Mouse (Mus musculus): ENCODE measurements around the gene Dgkh. TPM values are rescaled to one million over a fixed set of nuclear protein-coding genes. Genes with fewer than 3 reads are reported as not detected.

Dgkh gene
- polyA plus RNA-seq, 1 experiment from 2014 or later: 0.86 TPM

GRCm38 (mm10) chr14:78712565-78713148, 19.9 kb downstream of the Dgkh start:
- ATAC-seq (ENCODE audit: low FRiP score, low TSS enrichment): no peak
- no peak for TF ChIP-seq CTCF (IDR thresholded peaks at IDR 0.05; ENCODE audit: low read depth)
- no peak for TF ChIP-seq EP300 (optimal IDR thresholded peaks at IDR 0.05)

GRCm38 (mm10) chr14:78710647-78711046, 21.9 kb downstream of the Dgkh start:
- Histone ChIP-seq H3K4me1 (replicated peaks; ENCODE audit: control insufficient read depth, insufficient read depth) (no peaks in the 10 kb centered on the region), H3K4me3 (ENCODE audit: low read depth, low read length) (no peak overlapping the region), H3K9me3 (ENCODE audit: control insufficient read depth, low read length) (no peaks in the 10 kb centered on the region), H3K36me3 (ENCODE audit: control insufficient read depth, insufficient read depth, low read length) (no peaks in the 10 kb centered on the region), H3K4me2 (replicated peaks; ENCODE audit: low read depth) (no peak overlapping the region), H3K27ac (replicated peaks) (no peak overlapping the region), H3K9ac (ENCODE audit: low read length) (no peak overlapping the region), H3K27me3 (ENCODE audit: control insufficient read depth, insufficient read depth, low read length) (no peaks in the 10 kb centered on the region)
- DNase-seq (ENCODE audit: low spot score) (no peak), ATAC-seq (ENCODE audit: low FRiP score, low TSS enrichment) (no peak)
- no peak for TF ChIP-seq EP300 (optimal IDR thresholded peaks at IDR 0.05)
- TF ChIP-seq CTCF (IDR thresholded peaks at IDR 0.05; ENCODE audit: low read depth): no peak
- WGBS: 66% methylated on average over 4 of the region's 4 CpGs

More at GRCm38 (mm10) chr14:78712565-78713148, 19.9 kb downstream of the Dgkh start:
- 61% methylated on average over 20 of the region's 20 CpGs for WGBS
- H3K27ac ChIP-seq (replicated peaks): no peak overlapping the region
- no peaks in the 10 kb centered on the region for H3K27me3 ChIP-seq (ENCODE audit: control insufficient read depth, insufficient read depth, low read length)
- no peak overlapping the region for H3K4me2 ChIP-seq (replicated peaks; ENCODE audit: low read depth)
- no peaks in the 10 kb centered on the region for H3K36me3 ChIP-seq (ENCODE audit: control insufficient read depth, insufficient read depth, low read length)
- no peak overlapping the region for H3K9ac ChIP-seq (ENCODE audit: low read length)
- no peaks in the 10 kb centered on the region for H3K9me3 ChIP-seq (ENCODE audit: control insufficient read depth, low read length)
- no peak for DNase-seq (ENCODE audit: low spot score)
- no peaks in the 10 kb centered on the region for H3K4me1 ChIP-seq (replicated peaks; ENCODE audit: control insufficient read depth, insufficient read depth)
- no peak overlapping the region for H3K4me3 ChIP-seq (ENCODE audit: low read depth, low read length)

- TF ChIP-seq CTCF (IDR thresholded peaks at IDR 0.05; ENCODE audit: low read depth) (no peak), EP300 (optimal IDR thresholded peaks at IDR 0.05) (no peak)
- 83% methylated on average over 3 of the region's 3 CpGs for WGBS
- no peak for DNase-seq (ENCODE audit: low spot score)
- Histone ChIP-seq H3K27me3 (ENCODE audit: control insufficient read depth, insufficient read depth, low read length) (no peaks in the 10 kb centered on the region), H3K4me1 (replicated peaks; ENCODE audit: control insufficient read depth, insufficient read depth) (0 out of 2 replicates have a peak, but pooled peaks cover under 1% of the 10 kb centered on the region), H3K9ac (ENCODE audit: low read length) (no peak overlapping the region), H3K9me3 (ENCODE audit: control insufficient read depth, low read length) (no peaks in the 10 kb centered on the region), H3K4me3 (ENCODE audit: low read depth, low read length) (no peak overlapping the region), H3K4me2 (replicated peaks; ENCODE audit: low read depth) (no peak overlapping the region), H3K27ac (replicated peaks) (no peak overlapping the region), H3K36me3 (ENCODE audit: control insufficient read depth, insufficient read depth, low read length) (no peaks in the 10 kb centered on the region)
- ATAC-seq (ENCODE audit: low FRiP score, low TSS enrichment): no peak
Measured at GRCm38 (mm10) chr14:78705616-78706015, 27.0 kb downstream of the Dgkh start.

GRCm38 (mm10) chr14:78703989-78704388, 28.6 kb downstream of the Dgkh start:
- TF ChIP-seq EP300 (optimal IDR thresholded peaks at IDR 0.05) (no peak), CTCF (IDR thresholded peaks at IDR 0.05; ENCODE audit: low read depth) (no peak)
- 78% methylated on average over 4 of the region's 4 CpGs for WGBS
- no peaks in the 10 kb centered on the region for H3K9me3 ChIP-seq (ENCODE audit: control insufficient read depth, low read length)

GRCm38 (mm10) chr14:78703361-78703760, 29.2 kb downstream of the Dgkh start:
- Histone ChIP-seq H3K4me2 (replicated peaks; ENCODE audit: low read depth) (no peak overlapping the region), H3K9me3 (ENCODE audit: control insufficient read depth, low read length) (no peaks in the 10 kb centered on the region), H3K27ac (replicated peaks) (no peak overlapping the region), H3K4me1 (replicated peaks; ENCODE audit: control insufficient read depth, insufficient read depth) (0 out of 2 replicates have a peak, but pooled peaks cover 2% of the 10 kb centered on the region), H3K36me3 (ENCODE audit: control insufficient read depth, insufficient read depth, low read length) (no peaks in the 10 kb centered on the region), H3K4me3 (ENCODE audit: low read depth, low read length) (no peak overlapping the region), H3K27me3 (ENCODE audit: control insufficient read depth, insufficient read depth, low read length) (no peaks in the 10 kb centered on the region), H3K9ac (ENCODE audit: low read length) (no peak overlapping the region)
- TF ChIP-seq EP300 (optimal IDR thresholded peaks at IDR 0.05): no peak
- 0 out of 2 replicates have a peak, but pooled peaks have one; percentile 6 for TF ChIP-seq CTCF (IDR thresholded peaks at IDR 0.05; ENCODE audit: low read depth)
- DNase-seq (ENCODE audit: low spot score) (no peak), ATAC-seq (ENCODE audit: low FRiP score, low TSS enrichment) (no peak)
- WGBS: 81% methylated on average over 6 of the region's 6 CpGs

More at GRCm38 (mm10) chr14:78703989-78704388, 28.6 kb downstream of the Dgkh start:
- Histone ChIP-seq H3K4me1 (replicated peaks; ENCODE audit: control insufficient read depth, insufficient read depth) (0 out of 2 replicates have a peak, but pooled peaks cover 2% of the 10 kb centered on the region), H3K9ac (ENCODE audit: low read length) (no peak overlapping the region), H3K36me3 (ENCODE audit: control insufficient read depth, insufficient read depth, low read length) (no peaks in the 10 kb centered on the region), H3K27me3 (ENCODE audit: control insufficient read depth, insufficient read depth, low read length) (no peaks in the 10 kb centered on the region), H3K27ac (replicated peaks) (no peak overlapping the region), H3K4me2 (replicated peaks; ENCODE audit: low read depth) (no peak overlapping the region), H3K4me3 (ENCODE audit: low read depth, low read length) (no peak overlapping the region)
- no peak for ATAC-seq (ENCODE audit: low FRiP score, low TSS enrichment)
- DNase-seq (ENCODE audit: low spot score): no peak

GRCm38 (mm10) chr14:78702048-78702447, 30.5 kb downstream of the Dgkh start:
- ATAC-seq (ENCODE audit: low FRiP score, low TSS enrichment) (no peak), DNase-seq (ENCODE audit: low spot score) (no peak)
- H3K4me1 ChIP-seq (replicated peaks; ENCODE audit: control insufficient read depth, insufficient read depth): 0 out of 2 replicates have a peak, but pooled peaks cover 2% of the 10 kb centered on the region
- no peak overlapping the region for H3K9ac ChIP-seq (ENCODE audit: low read length)
- no peak overlapping the region for H3K4me2 ChIP-seq (replicated peaks; ENCODE audit: low read depth)
- H3K4me3 ChIP-seq (ENCODE audit: low read depth, low read length): no peak overlapping the region
- 45% methylated on average over 4 of the region's 4 CpGs for WGBS
- no peaks in the 10 kb centered on the region for H3K9me3 ChIP-seq (ENCODE audit: control insufficient read depth, low read length)
- no peak for TF ChIP-seq CTCF (IDR thresholded peaks at IDR 0.05; ENCODE audit: low read depth)
- no peak overlapping the region for H3K27ac ChIP-seq (replicated peaks)
- H3K27me3 ChIP-seq (ENCODE audit: control insufficient read depth, insufficient read depth, low read length): no peaks in the 10 kb centered on the region
- H3K36me3 ChIP-seq (ENCODE audit: control insufficient read depth, insufficient read depth, low read length): no peaks in the 10 kb centered on the region

Data from stomach, postnatal 0 days (tissue).